Mouse (Mus musculus) kidney, embryonic 16.5 days (tissue): Measurements from ENCODE around the gene Serping1. TPM values are rescaled to one million over a fixed set of nuclear protein-coding genes. Genes with fewer than 3 reads are reported as not detected.

ENCODE experiments used
- ATAC-seq: fragments of 200-750 bp; cut with Nextera tagmentation; 2 replicates; pipeline ENCODE4 v1.8.0; 2017; ENCODE audit warnings: moderate TSS enrichment; ENCODE audit not compliant: low FRiP score, low TSS enrichment
- H3K27ac ChIP-seq: fragments of 300-500 bp; sonication (generic); 2 replicates; pipeline ENCODE4 v1.5.1; 2014; ENCODE audit warnings: low read length
- H3K27me3 ChIP-seq: fragments of 300-500 bp; sonication (generic); 2 replicates; pipeline ENCODE4 v1.6.1; 2014; ENCODE audit warnings: low read length, control low read depth, mixed read lengths; ENCODE audit not compliant: insufficient read depth
- H3K36me3 ChIP-seq: fragments of 300-500 bp; sonication (generic); 2 replicates; pipeline ENCODE4 v1.6.1; 2014; ENCODE audit warnings: low read length, control low read depth, mixed read lengths; ENCODE audit not compliant: insufficient read depth
- H3K4me1 ChIP-seq: fragments of 300-500 bp; sonication (generic); 2 replicates; pipeline ENCODE4 v1.6.1; 2014; ENCODE audit warnings: low read length, control low read depth, mixed read lengths; ENCODE audit not compliant: insufficient read depth
- H3K4me2 ChIP-seq: fragments of 300-500 bp; sonication (generic); replicated peaks from 2 replicates; pipeline ENCODE4 v1.6.1; 2014; ENCODE audit warnings: low read depth, low read length
- H3K4me3 ChIP-seq: fragments of 300-500 bp; sonication (generic); 2 replicates; pipeline ENCODE4 v1.5.1; 2014; ENCODE audit warnings: mild to moderate bottlenecking, low read length
- H3K9ac ChIP-seq: fragments of 300-500 bp; sonication (generic); replicated peaks from 2 replicates; pipeline ENCODE4 v1.6.1; 2014; ENCODE audit warnings: low read length
- H3K9me3 ChIP-seq: fragments of 300-500 bp; sonication (generic); 2 replicates; pipeline ENCODE4 v1.6.1; 2016; ENCODE audit warnings: low read length, control low read depth
- WGBS: fragments of 180-500 bp; shearing (Covaris S2); extraction: QIAGEN DNeasy Blood & Tissue Kit; methylation state at CpG from one replicate; pipeline ENCODE4 v1.1.7; 2014; 5-methylcytosine and 5-hydroxymethylcytosine counted together
- microRNA counts: library from miRNA; unstranded; fragments of <30 nt; microRNA quantifications from one replicate; lab custom pipeline; 2016
- microRNA-seq: library from miRNA; unstranded; fragments of <30 nt; microRNA quantifications from one replicate; pipeline ENCODE4, GENCODE M21; 2016
- polyA plus RNA-seq: library from polyadenylated mRNA; unstranded; fragments of >200 nt; fragmentation: Nextera tagmentation; extraction: Ambion mirVana; gene quantifications from 2 replicates; pipeline ENCODE4 v1.2.1, GENCODE M21; 2015

The Serping1 gene
- polyA plus RNA-seq, 1 experiment from 2014 or later: 115 TPM

DNA sequence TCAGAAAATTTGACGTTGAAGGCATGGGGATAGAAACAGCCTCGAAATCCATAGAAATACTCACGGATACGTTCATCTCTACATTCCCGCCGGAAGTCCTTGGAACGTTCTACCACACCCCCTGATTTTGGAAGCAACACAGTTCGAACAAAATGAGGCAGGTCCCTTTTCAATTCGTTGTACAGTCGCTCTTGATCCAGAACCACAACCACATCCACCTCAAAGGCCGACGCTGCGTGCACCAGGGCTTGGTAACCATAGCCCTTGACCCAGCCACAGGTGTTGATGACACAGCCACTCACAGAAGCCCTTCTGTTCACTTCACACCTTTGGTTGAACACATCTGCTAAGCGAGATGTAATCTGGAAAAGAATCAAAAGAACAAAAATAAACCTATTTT is 51.4 kb downstream of the Serping1 start:
- Histone ChIP-seq H3K27me3 (no peaks in the 10 kb centered on the region), H3K4me2 (no peak overlapping the region), H3K4me3 (no peak overlapping the region), H3K9ac (no peak overlapping the region), H3K36me3 (peaks cover 24% of the 10 kb centered on the region), H3K9me3 (no peaks in the 10 kb centered on the region), H3K4me1 (peaks cover 21% of the 10 kb centered on the region), H3K27ac (no peak overlapping the region)
- no peak for ATAC-seq
- 96% methylated on average over 14 of the region's 14 CpGs for WGBS

DNA sequence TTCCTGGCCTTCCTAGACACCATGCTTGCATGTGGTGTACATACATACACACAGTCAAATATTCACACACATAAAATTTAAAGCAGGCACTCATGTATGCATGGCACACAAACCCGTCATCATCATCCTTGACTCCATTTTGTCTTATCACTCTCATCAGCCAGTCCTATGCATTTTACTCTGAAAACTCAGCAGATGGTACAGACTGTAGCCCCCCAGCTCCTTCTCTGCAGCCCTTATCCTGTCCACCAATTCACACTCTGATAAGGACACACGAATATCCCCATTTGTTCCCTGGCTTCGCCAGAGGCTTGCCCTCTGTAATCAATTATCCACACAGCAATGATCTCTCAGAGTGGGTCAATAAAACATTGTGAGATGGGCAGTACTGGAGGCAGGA is 54.1 kb downstream of the Serping1 start:
- no peak overlapping the region for H3K4me3 ChIP-seq
- no peak for ATAC-seq

GRCm38 (mm10) chr2:84720718-84721117 is 54.5 kb downstream of the Serping1 start:
- H3K9ac ChIP-seq: no peak overlapping the region
- H3K27me3 ChIP-seq: no peaks in the 10 kb centered on the region
- no peak for ATAC-seq
- H3K4me1 ChIP-seq: peaks cover 11% of the 10 kb centered on the region
- H3K36me3 ChIP-seq: peaks cover 22% of the 10 kb centered on the region
- 89% methylated on average over 2 of the region's 2 CpGs for WGBS
- H3K4me2 ChIP-seq: no peak overlapping the region
- H3K27ac ChIP-seq: no peak overlapping the region
- H3K4me3 ChIP-seq: no peak overlapping the region
- no peaks in the 10 kb centered on the region for H3K9me3 ChIP-seq

More for the DNA sequence above, 54.1 kb downstream of the Serping1 start:
- Histone ChIP-seq H3K27ac (no peak overlapping the region), H3K36me3 (peaks cover 24% of the 10 kb centered on the region), H3K4me1 (peaks cover 15% of the 10 kb centered on the region), H3K27me3 (no peaks in the 10 kb centered on the region), H3K4me2 (no peak overlapping the region), H3K9ac (no peak overlapping the region), H3K9me3 (no peaks in the 10 kb centered on the region)
- 77% methylated on average over 3 of the region's 3 CpGs for WGBS

DNA sequence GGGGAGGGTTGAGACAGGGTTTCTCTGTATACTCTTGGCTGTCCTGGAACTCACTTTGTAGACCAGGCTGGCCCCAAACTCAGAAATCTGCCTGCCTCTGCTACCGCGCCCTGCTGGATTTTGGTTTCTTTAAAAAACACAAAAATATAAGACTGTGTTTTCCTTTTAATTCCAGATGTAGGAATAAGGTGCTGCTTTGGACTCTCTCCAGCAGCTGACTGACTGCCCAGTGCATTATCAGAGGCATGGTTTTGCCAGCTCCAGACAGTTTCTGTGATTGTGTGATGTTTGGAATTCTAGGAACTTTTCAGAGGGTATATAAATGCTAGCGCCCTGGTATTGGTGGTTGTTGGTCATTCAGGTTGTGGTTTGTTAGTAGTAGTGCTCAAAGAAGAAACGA is 57.9 kb downstream of the Serping1 start:
- ATAC-seq: no peak
- Histone ChIP-seq H3K4me1 (peaks cover 10% of the 10 kb centered on the region), H3K27me3 (no peaks in the 10 kb centered on the region), H3K36me3 (0 out of 2 replicates have a peak, but pooled peaks cover 6% of the 10 kb centered on the region), H3K4me3 (no peak overlapping the region), H3K27ac (no peak overlapping the region), H3K4me2 (no peak overlapping the region), H3K9me3 (no peaks in the 10 kb centered on the region), H3K9ac (no peak overlapping the region)
- whole genome bisulfite sequencing: 90% methylated on average over 4 of the region's 4 CpGs

GRCm38 (mm10) chr2:84716423-84717355 is 58.6 kb downstream of the Serping1 start:
- ATAC-seq: no peak
- H3K4me1 ChIP-seq: peaks cover 10% of the 10 kb centered on the region
- peak overlapping the region; percentile 83 for H3K4me2 ChIP-seq
- H3K9ac ChIP-seq: peak overlapping the region; percentile 96
- H3K9me3 ChIP-seq: no peaks in the 10 kb centered on the region
- 33% methylated on average over 9 of the region's 9 CpGs for WGBS
- peak overlapping the region; percentile 97 for H3K27ac ChIP-seq
- H3K36me3 ChIP-seq: 0 out of 2 replicates have a peak, but pooled peaks cover 5% of the 10 kb centered on the region
- no peaks in the 10 kb centered on the region for H3K27me3 ChIP-seq
- H3K4me3 ChIP-seq: peak overlapping the region; percentile 97

DNA sequence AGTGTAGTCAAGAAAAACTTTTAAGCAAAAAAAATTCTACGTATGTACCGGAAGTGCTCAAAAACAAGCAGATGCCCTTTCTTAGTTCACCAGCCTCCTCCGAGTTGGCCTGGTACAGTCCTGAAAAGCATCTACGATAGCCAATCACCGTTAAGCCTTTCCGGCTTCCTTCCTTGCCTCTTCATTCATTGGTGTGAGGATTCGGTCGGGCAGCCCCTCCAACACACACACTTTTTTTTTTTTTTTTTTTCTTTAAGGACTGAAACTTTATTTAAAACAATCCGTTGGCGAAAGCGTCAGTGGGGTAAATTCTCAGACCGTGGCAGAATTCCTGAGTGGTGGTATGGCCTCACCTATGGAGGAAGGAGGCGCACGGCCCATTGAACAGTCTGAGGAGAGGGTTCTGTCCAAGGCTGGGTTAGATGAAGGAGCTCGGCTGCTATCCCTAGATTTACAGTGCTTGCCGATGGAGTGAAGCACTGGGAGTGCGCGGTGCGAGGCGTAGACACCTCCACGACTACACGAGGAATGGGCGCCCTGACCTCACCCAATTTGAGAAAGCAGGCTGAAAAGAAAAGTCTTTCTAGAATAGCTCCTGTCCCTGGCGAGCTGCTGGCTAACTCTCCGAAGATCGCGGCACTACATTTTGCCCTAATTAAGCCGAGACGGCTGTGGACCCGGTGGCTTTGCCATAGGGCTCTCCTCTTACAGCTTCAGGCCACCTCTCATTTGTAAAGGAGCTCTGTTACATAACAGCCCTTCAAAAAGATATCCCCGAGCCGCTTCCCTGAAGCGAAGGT is 59.5 kb downstream of the Serping1 start:
- ATAC-seq: peak; percentile 96
- H3K9me3 ChIP-seq: no peaks in the 10 kb centered on the region
- peak overlapping the region; percentile 97 for H3K4me3 ChIP-seq
- H3K36me3 ChIP-seq: peaks cover under 1% of the 10 kb centered on the region; the same call in 1 of the 2 replicates
- peaks cover 10% of the 10 kb centered on the region for H3K4me1 ChIP-seq
- peak overlapping the region; percentile 97 for H3K27ac ChIP-seq
- whole genome bisulfite sequencing: under 1% methylated on average over 33 of the region's 33 CpGs
- H3K27me3 ChIP-seq: no peaks in the 10 kb centered on the region
- peak overlapping the region; percentile 96 for H3K9ac ChIP-seq
- H3K4me2 ChIP-seq: peak overlapping the region; percentile 83

MicroRNAs encoded within 50 kb of the gene (microRNA counts, 519-probe panel; counts per million panel counts)
- 5,620 counts per million, percentile 100 among the panel's probes with 10 or more counts for microRNA mmu-miR-130a (lab: Ali Mortazavi, UCI)

Small RNAs within 50 kb of the gene (microRNA-seq; reads per million reads assigned to microRNA genes)
- gene Mir130a: 30,466 reads per million, percentile 98 among the genes with 10 or more reads in this experiment

Other genes with a start within 250 kb of the Serping1 start
- gene Ctnnd1, start 124.7 kb downstream of the Serping1 start, polyA plus RNA-seq: 55.7 and 59.3 TPM in 2 replicates
- 0.14 and 0.22 TPM in 2 replicates for gene Btbd18, start 116.4 kb downstream of the Serping1 start, polyA plus RNA-seq
- 304 and 332 TPM in 2 replicates for gene Selenoh, start 104.7 kb downstream of the Serping1 start, polyA plus RNA-seq
- gene Gm28635, start 97.4 kb downstream of the Serping1 start, polyA plus RNA-seq: not detected in 2 replicates
- 39.2 and 42.6 TPM in 2 replicates for gene Med19, start 97.0 kb downstream of the Serping1 start, polyA plus RNA-seq
- gene Tmx2, start 96.3 kb downstream of the Serping1 start, polyA plus RNA-seq: 202 and 216 TPM in 2 replicates
- gene Zdhhc5, start 60.3 kb downstream of the Serping1 start, polyA plus RNA-seq: 30.4 and 30.6 TPM in 2 replicates
- gene Clp1, start 48.1 kb downstream of the Serping1 start, polyA plus RNA-seq: 31.1 and 32.1 TPM in 2 replicates
- 5.4 and 9.4 TPM in 2 replicates for gene Ypel4, start 41.4 kb downstream of the Serping1 start, polyA plus RNA-seq
- gene Gm19426, start 31.8 kb downstream of the Serping1 start, polyA plus RNA-seq: 9.8 and 10.9 TPM in 2 replicates
- 44.0 and 46.9 TPM in 2 replicates for gene Ube2l6, start 23.4 kb upstream of the Serping1 start, polyA plus RNA-seq
- 0.19 and 0.26 TPM in 2 replicates for gene Smtnl1, start 47.2 kb upstream of the Serping1 start, polyA plus RNA-seq
- 60.1 and 66.6 TPM in 2 replicates for gene Timm10, start 51.6 kb upstream of the Serping1 start, polyA plus RNA-seq
- 15.6 and 17.8 TPM in 2 replicates for gene Slc43a1, start 63.4 kb upstream of the Serping1 start, polyA plus RNA-seq
- gene Rtn4rl2, start 111.3 kb upstream of the Serping1 start, polyA plus RNA-seq: 1.0 and 1.5 TPM in 2 replicates
- 57.4 and 58.0 TPM in 2 replicates for gene Slc43a3, start 161.1 kb upstream of the Serping1 start, polyA plus RNA-seq
- 0.36 TPM in 1 of 2 replicates, not detected in the other for gene Prg2, start 205.0 kb upstream of the Serping1 start, polyA plus RNA-seq
- gene Prg3, start 212.8 kb upstream of the Serping1 start, polyA plus RNA-seq: not detected in 2 replicates